Mouse (Mus musculus) monocyte, adult 2 months (primary cell): ENCODE data around the gene Pdcd11.

Source experiments
- DNase-seq, 2 experiments: peaks; one replicate each; pipeline ENCODE4 v3.0.0; 2022; ENCODE audit warnings: low spot score in 2 of 2, low read depth in 1 of 2

Pdcd11 gene

DNA sequence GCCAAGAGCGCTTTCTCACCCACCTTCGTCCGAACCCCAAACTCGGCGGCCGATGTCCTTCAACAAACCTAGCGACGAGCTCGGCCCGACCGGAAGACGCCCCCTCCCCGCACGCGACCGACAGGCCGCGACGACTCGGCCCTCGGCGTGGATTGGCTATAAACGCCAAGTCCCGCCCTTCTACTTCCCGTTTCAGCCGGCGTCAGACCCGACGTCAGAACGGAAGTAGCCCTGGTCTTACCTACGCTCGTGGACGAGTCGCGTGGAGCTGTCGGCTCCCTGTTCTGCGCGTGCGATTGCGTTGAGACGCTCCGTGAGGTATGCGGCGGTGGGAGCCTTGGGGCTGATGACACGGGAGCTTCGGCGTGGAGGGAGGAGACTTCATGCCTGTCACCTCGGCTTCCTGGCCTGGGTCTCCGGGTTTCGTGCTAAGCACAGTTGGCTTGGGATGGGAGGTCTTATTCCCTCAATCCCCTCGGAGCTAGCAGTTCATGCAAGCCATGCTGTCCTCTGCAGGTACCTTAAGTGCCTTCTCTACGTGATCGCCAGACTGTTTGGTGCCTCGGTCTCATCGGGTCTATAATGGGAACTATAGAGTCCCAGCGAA lies at the start of gene Pdcd11, which contains the start of gene Usmg5:
TSS of gene Pdcd11 (plus strand) at position 219 of the 607 bp plus-strand sequence.
TSS of gene Usmg5 (minus strand) at position 98 of the 607 bp plus-strand sequence.
- DNase-seq: peak; percentile 80 to 85

DNA sequence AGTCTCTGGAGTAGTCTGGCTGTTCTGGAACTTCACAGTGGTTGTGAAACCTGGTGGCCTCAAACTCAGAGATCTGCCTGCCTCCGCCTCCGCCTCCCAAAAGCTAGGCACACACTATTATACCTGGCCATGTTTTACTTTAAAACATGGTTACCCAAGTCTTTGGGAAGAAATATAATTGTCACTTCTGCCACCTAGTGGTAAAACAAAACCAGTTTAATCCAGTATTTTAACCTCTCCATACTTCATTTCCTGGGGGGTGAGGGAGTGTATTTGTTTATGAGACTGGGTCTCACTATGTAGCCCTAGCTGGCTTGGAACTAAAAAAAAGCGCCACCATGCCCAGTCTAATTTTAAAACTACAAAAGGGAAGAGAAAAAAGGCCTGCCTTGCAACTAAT lies 47.0 kb upstream of the Pdcd11 start:
- DNase-seq: no peak

DNA sequence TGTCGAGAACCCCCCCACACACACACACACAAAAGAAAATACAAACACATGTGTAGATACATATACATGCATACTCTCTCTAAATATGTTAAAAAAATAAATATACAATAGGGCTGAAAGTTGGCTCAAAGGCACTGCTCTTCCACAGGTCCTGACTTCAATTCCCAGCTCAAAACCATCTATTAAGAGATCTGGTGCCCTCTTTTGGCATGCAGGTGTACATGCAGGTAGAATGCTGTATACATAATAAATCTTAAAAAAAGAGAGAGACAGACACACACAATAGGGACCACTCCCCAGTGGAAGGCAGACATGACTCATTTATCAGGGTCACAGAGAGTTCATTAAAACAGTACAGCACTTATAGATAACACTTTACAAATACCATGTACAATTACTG lies 44.2 kb upstream of the Pdcd11 start:
- DNase-seq: no peak

DNA sequence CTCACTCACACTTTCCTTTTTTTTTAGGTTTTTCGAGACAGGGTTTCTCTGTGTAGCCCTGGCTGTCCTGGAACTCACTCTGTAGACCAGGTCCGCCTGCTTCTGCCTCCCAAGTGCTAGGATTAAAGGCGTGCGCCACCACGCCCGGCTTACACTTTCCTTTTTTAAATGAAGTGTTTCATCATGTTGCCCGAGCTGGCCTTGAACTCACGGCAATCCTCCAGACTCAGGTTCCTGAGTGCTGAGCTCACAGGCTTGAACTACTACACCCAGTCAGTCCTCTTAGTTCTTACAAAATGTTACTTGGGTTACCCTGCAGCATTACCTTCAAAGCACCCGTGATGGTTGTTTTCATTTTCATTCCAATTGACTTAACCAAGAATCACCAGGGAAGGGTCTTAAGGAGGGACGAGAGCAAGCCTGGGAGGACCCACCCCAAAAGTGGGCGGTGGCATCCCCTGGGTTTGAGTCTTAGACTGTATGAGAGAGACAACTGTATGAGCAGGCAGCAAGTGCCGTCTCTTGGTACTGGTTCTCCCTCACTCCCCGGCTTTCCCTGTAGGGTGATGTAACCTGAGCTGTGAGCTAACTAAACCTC lies 43.2 kb upstream of the Pdcd11 start:
- no peak for DNase-seq

DNA sequence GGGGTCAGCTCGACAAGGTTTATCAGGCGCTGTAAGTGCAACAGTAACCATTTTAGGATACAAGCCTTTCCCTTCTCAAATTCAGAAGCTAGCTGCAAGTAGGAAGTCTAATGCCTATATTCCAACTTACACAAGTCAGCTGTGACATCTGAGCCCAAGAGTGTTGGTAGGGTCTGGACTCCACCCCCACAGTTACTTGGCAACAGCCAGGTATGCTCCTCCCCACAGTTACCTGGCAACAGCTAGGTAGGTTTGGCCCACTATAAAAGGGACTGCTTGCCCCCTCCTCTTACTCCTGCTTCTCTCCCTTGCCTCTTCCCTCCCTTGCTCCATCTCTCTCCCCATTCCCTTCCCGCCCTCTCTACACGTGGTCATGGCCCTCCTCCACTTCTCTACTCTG lies 41.5 kb upstream of the Pdcd11 start:
- DNase-seq: no peak

DNA sequence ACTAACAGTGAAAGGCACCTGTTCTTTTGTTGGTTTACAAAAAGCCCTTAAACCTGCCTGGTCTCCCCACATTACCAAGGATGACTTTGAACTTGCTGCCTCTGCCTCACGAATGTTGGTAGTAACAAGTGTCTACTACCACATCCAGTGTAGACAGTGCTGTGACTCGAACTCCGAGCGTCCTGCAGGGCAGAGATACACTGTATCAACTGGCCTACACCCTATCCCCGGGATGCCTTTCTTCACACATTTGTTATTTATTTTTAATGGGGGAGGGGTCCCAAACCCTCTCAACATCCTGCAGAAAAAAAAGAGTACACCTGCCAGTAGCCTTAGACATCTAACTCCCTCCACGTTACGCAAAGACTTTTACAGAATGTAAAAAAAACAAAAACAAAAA lies 40.7 kb upstream of the Pdcd11 start:
- no peak for DNase-seq

DNA sequence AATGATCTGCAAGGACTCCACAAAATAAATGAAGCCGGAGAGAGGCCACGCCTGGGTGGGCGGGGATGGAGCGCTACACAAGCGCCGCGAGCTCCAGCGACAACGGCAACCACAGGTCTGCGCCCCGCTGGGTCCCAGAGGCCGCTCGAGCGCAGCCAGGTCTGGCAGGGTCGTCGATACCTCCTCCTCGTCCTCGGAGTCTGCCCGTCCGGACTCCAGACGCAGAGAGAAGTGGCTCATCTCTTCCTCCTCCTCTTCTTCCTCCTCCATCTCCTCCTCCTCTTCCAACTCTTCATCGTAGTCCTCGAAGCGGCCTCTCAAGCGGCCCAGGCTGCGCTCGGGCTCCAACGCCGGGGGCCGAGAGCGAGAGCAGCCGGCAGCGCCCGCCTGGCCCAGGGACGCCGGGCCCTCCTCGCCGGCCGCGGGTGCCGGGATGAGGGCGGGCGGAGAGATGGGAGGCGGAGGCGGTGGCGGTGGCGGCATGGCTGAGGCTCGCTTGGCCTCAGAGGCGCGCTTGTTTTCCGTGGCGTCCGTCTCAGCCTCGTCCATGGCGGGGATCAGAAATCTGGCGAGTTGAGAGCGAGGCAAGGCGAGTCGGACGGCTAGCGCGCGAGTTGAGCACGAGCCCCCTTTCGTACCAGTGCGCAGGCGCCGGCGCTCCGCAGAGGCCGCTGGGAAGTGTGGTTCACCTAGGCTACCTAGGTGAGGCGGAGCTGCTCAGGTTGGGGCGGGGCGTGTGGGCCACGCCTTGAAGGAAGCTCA lies 40.1 kb upstream of the Pdcd11 start, which contains the start of gene Pcgf6:
TSS of gene Pcgf6 (minus strand) at position 636 of the 762 bp plus-strand sequence.
- peak in 1 of 2 experiments; percentile 14 for DNase-seq

DNA sequence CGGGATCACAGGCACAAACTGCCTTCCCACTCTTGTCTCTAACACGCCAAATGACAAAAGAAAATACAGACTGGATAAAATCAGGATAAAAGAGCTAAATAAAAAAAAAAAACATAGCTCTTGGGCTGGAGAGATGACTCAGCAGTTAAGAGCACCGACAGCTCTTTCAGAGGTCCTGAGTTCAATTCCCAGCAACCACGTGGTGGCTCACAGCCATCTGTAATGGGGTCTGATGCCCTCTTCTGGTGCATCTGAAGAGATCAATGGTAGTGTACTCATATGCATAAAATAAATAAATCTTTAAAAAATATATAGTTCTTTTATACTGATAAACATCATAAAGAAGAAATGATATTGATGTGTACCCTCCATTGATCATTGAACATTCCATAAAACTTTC lies 37.6 kb upstream of the Pdcd11 start:
- no peak for DNase-seq

DNA sequence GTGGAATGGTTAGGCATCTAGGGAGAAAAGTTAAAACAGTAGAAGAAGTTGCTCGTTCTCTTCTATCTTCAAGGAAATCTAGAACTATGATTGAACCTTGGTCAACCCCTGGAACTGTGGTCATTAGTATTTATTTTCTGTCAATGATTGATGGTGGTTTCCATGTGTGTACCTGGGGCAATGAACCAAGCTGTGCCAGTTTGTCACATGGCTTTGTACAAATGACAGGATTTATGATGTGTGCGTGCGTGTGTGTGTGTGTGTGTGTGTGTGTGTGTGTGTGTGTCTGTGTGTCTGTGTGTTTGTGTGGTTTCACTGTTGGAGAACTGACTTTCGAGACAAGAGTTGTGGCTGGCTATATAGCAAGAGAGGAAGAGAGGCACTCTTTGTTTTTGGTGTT lies 37.1 kb upstream of the Pdcd11 start:
- no peak for DNase-seq

DNA sequence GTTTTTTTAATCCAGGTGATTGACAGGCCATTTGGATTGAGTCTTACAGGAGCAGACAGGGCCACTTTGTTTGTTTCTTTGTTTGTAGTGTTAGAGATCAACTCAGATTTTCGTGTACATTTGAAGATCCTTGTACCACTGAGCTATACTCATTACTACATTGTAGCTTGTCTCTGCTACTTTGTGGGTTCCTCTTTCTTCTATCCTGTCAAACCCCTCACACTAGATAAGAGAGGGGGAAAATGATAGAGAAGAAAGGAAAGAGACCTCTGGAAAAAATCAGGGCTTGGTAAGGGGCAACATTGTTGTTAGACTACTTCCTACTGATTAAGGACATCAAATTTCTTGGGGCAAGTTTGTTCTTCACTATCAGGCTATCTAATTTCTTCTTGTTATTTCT lies 32.9 kb upstream of the Pdcd11 start:
- no peak for DNase-seq

DNA sequence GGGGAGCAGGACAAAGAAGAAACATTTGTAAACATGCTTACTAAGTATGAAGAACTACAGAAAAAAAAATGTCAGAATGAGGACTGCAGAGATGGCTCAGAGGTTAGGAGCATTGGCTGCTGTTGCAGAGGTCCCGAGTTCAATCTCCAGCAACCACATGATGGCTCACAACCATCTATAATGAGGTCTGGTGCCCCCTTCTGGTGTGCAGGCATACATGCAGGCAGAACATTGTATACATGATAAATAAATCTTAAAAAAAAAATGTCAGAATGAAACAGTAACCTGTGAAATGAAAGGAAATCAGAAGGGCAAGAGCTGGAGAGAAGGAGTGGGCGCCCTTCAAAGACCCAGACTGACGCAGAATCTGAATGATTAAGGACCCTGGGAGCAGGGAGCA lies 24.7 kb upstream of the Pdcd11 start:
- no peak for DNase-seq

DNA sequence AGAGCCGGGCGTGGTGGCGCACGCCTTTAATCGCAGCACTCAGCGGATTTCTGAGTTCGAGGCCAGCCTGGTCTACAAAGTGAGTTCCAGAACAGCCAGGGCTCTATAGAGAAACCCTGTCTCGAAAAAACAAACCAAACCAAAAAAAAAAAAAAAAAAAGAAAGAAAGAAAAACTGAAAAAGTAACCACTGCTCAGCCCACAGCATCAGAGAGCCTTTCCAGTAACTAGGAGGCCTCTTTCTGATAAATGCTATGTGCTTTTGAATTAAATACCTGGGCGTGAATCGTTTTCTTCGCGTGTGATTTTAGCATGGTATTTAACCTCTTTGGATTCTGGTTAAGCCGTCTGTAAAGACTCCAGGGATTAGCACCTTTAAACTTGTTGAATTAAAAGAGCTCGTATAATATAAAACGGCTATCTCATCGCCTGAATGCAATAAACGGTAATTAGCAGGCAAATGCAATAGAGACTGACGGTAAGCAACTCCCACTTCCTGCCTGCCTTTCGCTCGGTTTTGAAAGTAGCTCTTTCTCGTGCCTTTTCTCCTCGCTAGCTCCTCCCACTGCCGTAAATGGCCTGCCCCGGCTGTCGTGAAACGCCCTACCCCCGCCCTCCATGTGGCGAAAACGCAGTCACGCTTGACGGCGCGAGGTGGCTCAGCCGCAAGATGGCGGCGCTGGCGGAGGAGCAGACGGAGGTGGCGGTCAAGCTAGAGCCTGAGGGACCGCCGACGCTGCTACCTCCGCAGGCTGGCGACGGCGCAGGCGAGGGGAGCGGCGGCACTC lies 23.3 kb upstream of the Pdcd11 start, which contains the start of gene Taf5:
TSS of gene Taf5 (plus strand) at position 651 of the 787 bp plus-strand sequence.
- peak; percentile 91 to 97 for DNase-seq

DNA sequence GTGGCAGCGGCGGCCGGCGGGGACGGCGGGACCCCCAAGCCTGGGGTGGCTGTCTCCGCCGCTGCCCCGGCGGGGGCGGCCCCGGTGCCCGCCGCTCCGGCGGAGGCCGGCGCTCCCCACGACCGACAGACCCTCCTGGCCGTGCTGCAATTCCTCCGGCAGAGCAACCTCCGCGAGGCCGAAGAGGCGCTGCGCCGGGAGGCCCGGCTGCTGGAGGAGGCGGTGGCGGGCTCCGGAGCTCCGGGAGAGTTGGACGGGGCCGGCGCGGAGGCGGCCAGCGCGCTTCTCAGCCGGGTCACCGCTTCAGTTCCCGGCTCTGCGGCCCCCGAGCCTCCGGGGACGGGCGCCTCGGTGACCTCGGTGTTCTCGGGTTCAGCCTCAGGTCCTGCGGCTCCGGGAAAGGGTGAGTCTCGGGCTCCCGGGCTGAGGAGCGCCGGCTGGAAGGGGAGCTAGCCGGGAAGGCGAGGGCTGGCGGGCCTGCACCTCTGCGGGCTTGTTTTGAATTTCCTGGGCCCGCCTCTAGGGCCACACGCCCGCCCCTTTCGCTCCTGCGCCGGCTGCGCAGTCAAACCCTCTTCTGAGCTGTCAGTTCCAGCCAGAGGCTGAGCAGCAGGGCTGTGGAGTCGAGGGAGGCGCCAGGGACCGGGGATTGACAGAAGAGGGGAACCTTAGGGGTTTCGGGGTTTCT lies 22.5 kb upstream of the Pdcd11 start:
- peak; percentile 66 for DNase-seq

DNA sequence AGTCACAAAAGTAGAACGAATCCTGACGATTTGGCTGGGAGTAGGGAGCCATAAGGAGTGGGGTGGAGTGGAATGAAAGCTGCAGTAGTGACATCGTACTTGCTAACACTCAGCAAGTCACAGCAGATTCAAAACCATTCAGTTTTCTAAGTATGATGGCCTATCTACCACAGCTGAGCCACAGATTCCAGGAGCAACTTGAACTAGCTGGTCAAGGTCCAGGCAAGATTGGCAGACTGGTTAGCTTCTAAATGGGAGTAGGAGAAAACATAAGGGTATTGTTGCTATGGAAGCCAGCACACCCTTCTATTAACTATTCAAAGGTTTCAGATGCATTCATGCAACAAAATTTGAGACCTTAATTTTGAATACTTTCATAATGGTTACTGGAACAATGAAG lies 2.3 kb upstream of the Pdcd11 start:
- no peak for DNase-seq

DNA sequence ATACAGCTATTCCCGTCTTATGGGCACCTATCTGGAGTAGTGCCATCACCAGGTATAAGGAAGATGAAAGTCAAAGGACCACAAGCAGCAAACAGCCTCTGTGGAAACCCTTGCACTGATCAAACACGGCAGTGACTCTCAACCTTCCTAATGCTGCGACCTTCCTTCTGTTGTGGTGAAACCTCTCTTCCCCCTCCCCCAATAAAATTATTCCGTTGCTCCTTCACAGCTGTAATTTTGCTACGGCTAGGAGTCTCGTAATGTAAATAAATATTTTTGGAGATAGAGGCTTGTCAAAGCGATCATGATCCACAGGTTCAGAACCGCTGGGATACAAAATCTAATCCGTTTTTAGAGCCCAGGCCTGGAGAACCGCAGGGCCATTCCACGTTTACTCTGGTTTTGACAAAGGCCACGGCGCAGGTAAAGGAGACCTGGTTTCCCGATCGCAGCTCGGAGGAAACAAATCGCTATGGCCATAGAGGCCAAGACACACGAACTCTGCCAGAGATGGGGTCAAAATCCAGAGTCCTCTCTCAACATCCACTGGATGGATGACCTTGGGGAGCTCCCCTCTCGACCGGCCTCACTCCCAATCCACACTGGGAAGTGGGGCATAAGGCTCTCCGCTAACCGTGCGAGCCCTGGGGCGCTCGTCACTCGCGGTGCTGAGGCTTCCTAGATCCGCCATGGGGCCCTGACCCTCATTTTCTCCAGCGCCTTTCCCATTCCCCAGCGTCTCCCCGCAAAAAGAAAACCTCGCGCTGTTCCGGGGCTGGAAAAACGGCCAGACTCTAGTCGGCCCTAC lies 646 bp upstream of the Pdcd11 start:
- peak in 1 of 2 experiments; percentile 13 for DNase-seq

DNA sequence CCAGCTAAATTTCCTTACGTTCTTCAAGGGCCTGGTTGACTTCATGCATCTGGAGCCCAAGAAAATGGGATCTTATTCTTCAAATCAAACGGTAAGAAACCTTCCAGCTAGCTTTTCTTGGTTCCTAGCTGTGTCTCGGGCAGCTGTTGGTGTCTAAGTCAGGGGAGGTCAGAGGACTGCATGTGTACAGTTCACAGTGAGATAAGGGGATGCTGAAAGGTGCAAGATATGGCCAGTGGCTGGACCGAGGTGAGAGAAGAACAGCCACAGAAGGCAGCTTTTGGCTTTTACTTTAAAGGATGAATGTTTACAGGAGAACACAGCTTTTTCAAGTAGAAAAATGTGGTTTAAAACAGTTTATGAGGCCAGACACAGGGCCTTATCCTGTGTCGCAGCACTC lies 10.5 kb downstream of the Pdcd11 start:
- no peak for DNase-seq

DNA sequence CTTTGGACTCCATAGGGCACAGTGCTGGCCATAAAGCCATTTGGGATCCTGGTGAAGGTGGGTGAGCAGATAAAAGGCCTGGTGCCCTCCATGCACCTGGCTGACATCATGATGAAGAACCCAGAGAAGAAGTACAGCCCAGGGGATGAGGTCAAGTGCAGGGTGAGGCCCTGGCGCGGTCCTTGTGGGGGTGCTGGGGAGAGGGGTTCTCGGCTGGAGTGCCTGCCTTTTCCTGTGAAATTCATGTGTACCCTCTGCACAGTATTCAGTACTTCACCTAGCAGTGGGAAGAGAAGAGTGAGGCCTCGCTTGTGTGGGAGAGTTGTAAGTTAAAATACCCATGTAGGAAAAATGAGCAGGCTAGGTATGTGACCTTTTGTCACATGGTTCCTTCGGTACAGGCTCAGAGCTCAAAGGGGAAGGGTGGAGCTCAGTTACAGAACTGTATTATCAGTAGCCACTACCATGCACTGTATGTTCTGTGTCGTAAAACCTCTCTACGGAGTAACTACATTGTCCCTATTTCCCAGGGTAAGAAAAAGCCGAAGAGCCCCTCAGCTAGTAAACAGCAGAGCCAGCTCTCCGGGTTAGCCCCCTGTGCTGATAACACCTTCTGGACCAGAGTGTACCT lies 14.2 kb downstream of the Pdcd11 start:
- no peak for DNase-seq

DNA sequence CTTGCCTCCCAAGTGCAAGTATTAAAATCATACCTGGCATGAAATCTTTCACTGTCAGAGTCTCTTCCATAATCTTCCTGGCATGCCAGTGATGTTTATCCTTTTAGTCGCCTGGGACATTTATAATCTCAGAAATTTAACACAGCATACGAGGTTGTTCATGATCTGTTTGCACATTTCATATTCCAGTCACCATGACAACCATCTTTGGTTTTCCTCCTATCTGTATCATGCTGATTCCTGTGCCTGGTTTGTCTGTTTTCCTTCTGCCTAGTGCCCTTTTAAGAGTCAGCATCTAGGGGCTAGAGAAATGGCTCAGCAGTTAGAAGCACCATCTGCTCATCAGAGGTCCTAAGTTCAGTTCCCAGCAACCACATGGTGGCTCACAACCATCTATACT lies 28.1 kb downstream of the Pdcd11 start:
- no peak for DNase-seq

DNA sequence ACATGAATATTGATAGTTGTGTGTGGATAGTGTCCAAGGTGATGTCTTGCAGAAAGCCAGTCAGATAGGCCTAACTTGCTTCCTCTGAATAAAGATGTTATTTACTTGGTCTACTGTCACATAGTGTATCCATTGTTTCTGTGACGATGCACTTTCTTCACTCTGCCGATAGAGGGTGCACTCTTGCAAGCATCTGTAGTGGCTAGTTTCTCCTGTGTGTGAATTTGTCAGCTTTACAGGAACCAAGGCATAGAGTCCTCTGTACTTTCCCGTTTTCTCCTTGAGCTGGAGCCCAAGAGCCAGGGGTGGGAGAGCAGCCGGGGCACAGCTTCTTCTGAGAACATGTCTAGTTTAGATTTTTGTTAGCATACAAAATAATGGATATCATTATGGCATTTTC lies 30.5 kb downstream of the Pdcd11 start:
- DNase-seq: no peak

DNA sequence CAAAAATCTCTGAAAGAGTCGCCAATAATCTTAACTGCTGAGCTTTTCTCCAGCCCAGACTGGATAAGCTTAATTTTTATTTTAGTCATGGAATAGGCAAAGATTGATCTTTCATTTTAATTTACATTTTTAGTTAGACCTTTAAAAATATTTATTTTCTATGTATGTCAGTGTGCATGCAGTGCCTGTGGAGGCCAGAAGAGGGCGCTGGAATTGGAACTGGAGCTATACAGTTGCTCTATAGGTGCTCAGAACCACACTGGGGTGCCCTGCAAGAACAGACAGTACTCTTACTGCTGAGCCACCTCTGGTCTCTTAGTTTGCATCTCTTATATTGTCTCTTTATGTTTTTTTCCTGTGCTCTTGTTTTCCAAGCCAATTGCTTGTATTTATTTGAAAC lies 32.2 kb downstream of the Pdcd11 start:
- peak in 1 of 2 experiments; percentile 28 for DNase-seq
